Mouse (Mus musculus): ENCODE data around the gene Rufy1.

DNA sequence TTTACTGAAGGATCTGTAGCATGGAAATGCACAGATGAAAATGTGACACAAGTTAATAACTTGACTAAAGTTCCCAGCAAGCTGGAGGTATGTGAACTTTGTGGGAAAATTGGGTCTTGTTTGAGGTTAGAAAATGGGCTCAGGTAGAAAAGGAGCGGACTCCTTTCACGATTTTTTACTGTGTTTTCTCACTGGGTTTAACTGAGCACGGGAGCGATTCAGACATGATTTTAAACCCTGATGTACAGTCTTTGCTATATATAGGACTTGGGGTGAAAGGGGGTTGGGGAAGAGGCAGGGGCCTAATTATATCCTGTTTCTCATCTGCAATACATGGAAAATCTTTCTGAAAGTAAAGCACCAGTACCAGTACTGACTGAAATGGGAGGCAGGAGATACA is 43.2 kb downstream of the Rufy1 start:
- TF ChIP-seq POLR2A (IDR thresholded peaks at IDR 0.05; ENCODE audit: borderline replicate concordance, insufficient read depth, low read length): no peak
- TF ChIP-seq CTCF (IDR thresholded peaks at IDR 0.05; ENCODE audit: borderline replicate concordance, insufficient read depth, low read depth, low read length): no peak
